Mouse (Mus musculus): ENCODE results near the gene Slc26a1. TPM values are rescaled to one million over a fixed set of nuclear protein-coding genes. Genes with fewer than 3 reads are reported as not detected.

Slc26a1 gene
- total RNA-seq, 2 experiments from 2014 or later, result 1.7 to 4.6 TPM

- peak; percentile 97 for ATAC-seq (replicated peaks; ENCODE audit: low FRiP score, poor library complexity, severe bottlenecking)
Measured at GRCm38 (mm10) chr5:108629634-108630483, 45.5 kb downstream of the Slc26a1 start, which contains the start of the genes Gak and Tmem175. Gene Gak (minus strand): TSS chr5:108629755. Gene Tmem175 (plus strand): TSS chr5:108629770.

GRCm38 (mm10) chr5:108628891-108629633, 46.3 kb downstream of the Slc26a1 start:
- peak; percentile 76 for ATAC-seq (replicated peaks; ENCODE audit: low FRiP score, poor library complexity, severe bottlenecking)

- no peak for ATAC-seq (replicated peaks; ENCODE audit: low FRiP score, poor library complexity, severe bottlenecking)
Measured at GRCm38 (mm10) chr5:108626050-108626660, 49.2 kb downstream of the Slc26a1 start.

GRCm38 (mm10) chr5:108621870-108622269, 53.5 kb downstream of the Slc26a1 start:
- ATAC-seq (replicated peaks; ENCODE audit: low FRiP score, poor library complexity, severe bottlenecking), result no peak

Other genes with a start within 250 kb of the Slc26a1 start
- 82.6 and 126 TPM in 2 replicates for gene Atp5k, start 241.1 kb downstream of the Slc26a1 start, total RNA-seq (2015; ENCODE audit: low replicate concordance)
- 60.6 and 96.3 TPM in 2 replicates for gene Atp5k, start 241.1 kb downstream of the Slc26a1 start, total RNA-seq (2017; ENCODE audit: low replicate concordance)
- not detected in 2 replicates for gene Mfsd7a, start 226.7 kb downstream of the Slc26a1 start, total RNA-seq (2015; ENCODE audit: low replicate concordance)
- gene Mfsd7a, start 226.7 kb downstream of the Slc26a1 start, total RNA-seq (2017; ENCODE audit: low replicate concordance), result 1.0 TPM in 1 of 2 replicates, not detected in the other
- 17.2 and 21.3 TPM in 2 replicates for gene Pcgf3, start 214.3 kb downstream of the Slc26a1 start, total RNA-seq (2015; ENCODE audit: low replicate concordance)
- 9.0 and 10.4 TPM in 2 replicates for gene Pcgf3, start 214.3 kb downstream of the Slc26a1 start, total RNA-seq (2017; ENCODE audit: low replicate concordance)
- gene Cplx1, start 125.5 kb downstream of the Slc26a1 start, total RNA-seq (2015; ENCODE audit: low replicate concordance), result 1.7 TPM in 1 of 2 replicates, not detected in the other
- gene Cplx1, start 125.5 kb downstream of the Slc26a1 start, total RNA-seq (2017; ENCODE audit: low replicate concordance), result not detected in 2 replicates
- gene Gak, start 45.8 kb downstream of the Slc26a1 start, total RNA-seq (2015; ENCODE audit: low replicate concordance), result 50.8 and 63.3 TPM in 2 replicates
- gene Gak, start 45.8 kb downstream of the Slc26a1 start, total RNA-seq (2017; ENCODE audit: low replicate concordance), result 61.4 and 69.4 TPM in 2 replicates
- 2.9 and 8.4 TPM in 2 replicates for gene Tmem175, start 45.8 kb downstream of the Slc26a1 start, total RNA-seq (2015; ENCODE audit: low replicate concordance)
- 2.8 and 7.9 TPM in 2 replicates for gene Tmem175, start 45.8 kb downstream of the Slc26a1 start, total RNA-seq (2017; ENCODE audit: low replicate concordance)
- 2.5 and 5.8 TPM in 2 replicates for gene Idua, start 15.2 kb downstream of the Slc26a1 start, total RNA-seq (2015; ENCODE audit: low replicate concordance)
- 2.2 TPM in 1 of 2 replicates, not detected in the other for gene Idua, start 15.2 kb downstream of the Slc26a1 start, total RNA-seq (2017; ENCODE audit: low replicate concordance)
- gene Dgkq, start 5.9 kb downstream of the Slc26a1 start, total RNA-seq (2015; ENCODE audit: low replicate concordance), result 4.2 TPM in 1 of 2 replicates, not detected in the other
- gene Dgkq, start 5.9 kb downstream of the Slc26a1 start, total RNA-seq (2017; ENCODE audit: low replicate concordance), result 4.9 and 5.5 TPM in 2 replicates
- 22.2 and 28.8 TPM in 2 replicates for gene Fgfrl1, start 16.8 kb upstream of the Slc26a1 start, total RNA-seq (2015; ENCODE audit: low replicate concordance)
- gene Fgfrl1, start 16.8 kb upstream of the Slc26a1 start, total RNA-seq (2017; ENCODE audit: low replicate concordance), result 21.5 and 23.2 TPM in 2 replicates
- gene Rnf212, start 99.4 kb upstream of the Slc26a1 start, total RNA-seq (2015; ENCODE audit: low replicate concordance), result 7.1 and 9.7 TPM in 2 replicates
- gene Rnf212, start 99.4 kb upstream of the Slc26a1 start, total RNA-seq (2017; ENCODE audit: low replicate concordance), result 13.5 and 16.0 TPM in 2 replicates
- gene Tmed11, start 119.8 kb upstream of the Slc26a1 start, total RNA-seq (2015; ENCODE audit: low replicate concordance), result not detected in 2 replicates
- gene Tmed11, start 119.8 kb upstream of the Slc26a1 start, total RNA-seq (2017; ENCODE audit: low replicate concordance), result not detected in 2 replicates
- gene Vmn2r8, start 133.3 kb upstream of the Slc26a1 start, total RNA-seq (2015; ENCODE audit: low replicate concordance), result not detected in 2 replicates
- gene Vmn2r8, start 133.3 kb upstream of the Slc26a1 start, total RNA-seq (2017; ENCODE audit: low replicate concordance), result not detected in 2 replicates
- not detected in 2 replicates for gene Vmn2r9, start 177.0 kb upstream of the Slc26a1 start, total RNA-seq (2015; ENCODE audit: low replicate concordance)
- gene Vmn2r9, start 177.0 kb upstream of the Slc26a1 start, total RNA-seq (2017; ENCODE audit: low replicate concordance), result under 0.01 TPM in 1 of 2 replicates, not detected in the other

All from erythroid progenitor cell, adult 5-6 weeks (primary cell).